Mouse (Mus musculus) layer of hippocampus, adult 2 months (tissue): Measurements from ENCODE around the gene D10Wsu102e. TPM values are rescaled to one million over a fixed set of nuclear protein-coding genes. Genes with fewer than 3 reads are reported as not detected.
A peak's percentile ranks its signal among the peaks of the same experiment; 100 is the strongest.
"Not testable (repeated sequence)": the region's sequence is repeated elsewhere in the genome, so short reads cannot be mapped to it uniquely, and the experiment has no call there.

Source experiments
- DNase-seq, 2 experiments: peaks; one replicate each; pipeline ENCODE4 v3.0.0; 2022; ENCODE audit warnings: low spot score in 2 of 2
- H3K27ac ChIP-seq: fragments of 200-600 bp; 2 replicates; pipeline ENCODE4 v1.8.1; 2022
- H3K4me3 ChIP-seq: fragments of 200-600 bp; 2 replicates; pipeline ENCODE4 v1.8.1; 2022; ENCODE audit warnings: mild to moderate bottlenecking
- CTCF ChIP-seq: fragments of 200-600 bp; conservative IDR thresholded peaks from 2 replicates; pipeline ENCODE4 v1.8.1; 2022; ENCODE audit warnings: antibody characterized with exemption, mild to moderate bottlenecking, moderate library complexity
- total RNA-seq, 2 experiments: library from RNA; stranded (reverse); gene quantifications; 2 replicates each; pipeline ENCODE4 v1.2.3; 2021

Gene D10Wsu102e
- total RNA-seq, 2 experiments from 2014 or later = 3.1 to 3.9 TPM

DNA sequence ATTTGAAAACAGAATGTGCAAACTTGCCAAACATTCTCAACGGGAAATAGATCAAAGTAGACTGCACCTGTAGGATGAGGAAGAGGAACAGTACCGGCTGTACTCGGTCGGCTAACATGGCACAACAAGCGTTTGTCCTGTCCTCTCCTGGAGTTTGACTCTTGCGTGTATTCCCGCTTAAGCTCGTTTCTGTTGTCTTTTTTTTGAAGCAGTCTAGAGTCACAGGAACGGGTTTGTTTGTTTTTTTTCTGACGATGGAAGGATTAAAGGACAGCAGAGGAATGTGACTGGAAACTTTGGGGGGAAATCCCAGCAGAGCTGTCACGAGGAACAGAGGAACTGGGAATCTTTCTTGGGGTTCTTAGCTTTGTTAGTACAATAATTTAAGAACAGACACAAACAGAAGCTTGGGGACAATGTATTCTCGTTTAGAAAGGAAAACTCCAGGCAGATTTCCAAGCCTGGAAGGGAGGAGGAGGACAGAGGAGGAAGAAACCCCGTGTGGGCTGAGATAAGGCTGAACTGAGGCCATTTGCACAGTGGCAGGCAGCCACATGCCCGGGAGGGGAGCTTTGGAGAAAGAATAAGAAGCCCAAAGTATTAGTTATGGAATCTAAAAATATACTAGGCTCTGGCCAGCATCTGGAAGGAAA, 6.2 kb upstream of the D10Wsu102e start:
- DNase-seq = no peak
- H3K27ac ChIP-seq = no peak overlapping the region
- H3K4me3 ChIP-seq = no peak overlapping the region
- no peak for TF ChIP-seq CTCF

DNA sequence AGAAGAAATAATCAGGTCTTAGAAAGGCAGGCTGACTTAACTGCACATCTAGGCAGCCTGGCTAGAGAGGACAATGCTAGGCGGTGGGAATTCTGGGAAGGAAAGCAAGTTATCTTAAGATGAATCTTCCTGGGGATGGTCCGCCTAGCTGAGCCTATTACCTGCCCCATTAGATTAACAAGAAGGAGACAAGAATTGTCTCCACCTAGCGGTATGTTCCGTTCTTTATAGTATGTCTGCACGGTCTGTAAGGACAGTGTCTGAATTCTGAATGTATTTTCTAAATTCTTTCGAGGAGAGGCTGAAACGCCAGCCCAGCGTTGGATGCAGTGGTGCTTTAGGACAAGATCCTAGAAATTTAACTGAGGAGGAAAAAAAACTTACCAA, 5.7 kb upstream of the D10Wsu102e start:
- TF ChIP-seq CTCF = peak; percentile 71
- no peak overlapping the region for H3K27ac ChIP-seq
- peak in 1 of 2 experiments; percentile 24 for DNase-seq
- no peak overlapping the region for H3K4me3 ChIP-seq

DNA sequence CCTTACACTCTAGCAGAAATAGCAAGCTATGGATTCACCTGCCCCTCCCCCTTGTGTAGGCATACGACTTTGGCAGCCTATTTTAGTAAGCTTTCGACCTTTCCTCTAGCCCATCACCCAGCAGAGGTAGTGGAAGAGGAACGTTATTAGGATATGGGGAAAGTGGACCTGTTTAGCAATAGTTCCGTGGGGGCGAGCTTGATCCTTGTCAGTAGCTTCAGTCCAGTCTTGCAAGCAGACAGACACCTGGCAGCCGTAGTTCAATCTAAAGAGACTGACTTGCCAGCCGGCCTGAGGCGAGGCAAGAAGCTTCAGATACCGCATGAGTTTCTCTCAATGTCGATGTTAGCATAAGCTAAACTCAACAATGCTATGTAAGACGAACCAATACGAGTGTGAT, 3.6 kb upstream of the D10Wsu102e start:
- Histone ChIP-seq H3K4me3 (no peak overlapping the region), H3K27ac (no peak overlapping the region)
- no peak for TF ChIP-seq CTCF
- DNase-seq = no peak

DNA sequence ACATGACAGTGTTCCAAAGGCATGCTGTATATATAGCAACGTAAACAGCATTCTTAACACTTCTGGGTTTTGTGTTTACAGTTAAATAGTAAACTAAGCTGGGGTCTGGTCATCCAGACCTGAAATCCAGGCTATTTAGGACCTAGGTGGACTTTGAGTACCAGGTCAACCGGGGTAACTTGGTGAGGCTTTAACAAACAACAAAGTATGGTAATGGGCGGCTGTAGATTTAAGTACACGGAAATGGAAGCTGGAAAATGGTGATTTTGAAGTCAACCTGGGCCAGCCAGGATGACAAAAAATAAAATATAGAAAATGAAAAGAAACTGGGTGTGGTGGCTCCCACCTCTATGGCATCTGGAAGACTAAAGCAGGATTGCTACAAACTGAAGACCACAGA, 570 bp upstream of the D10Wsu102e start:
- DNase-seq = no peak
- TF ChIP-seq CTCF = no peak
- Histone ChIP-seq H3K4me3 (peak overlapping the region; percentile 64), H3K27ac (peak overlapping the region; percentile 91)

DNA sequence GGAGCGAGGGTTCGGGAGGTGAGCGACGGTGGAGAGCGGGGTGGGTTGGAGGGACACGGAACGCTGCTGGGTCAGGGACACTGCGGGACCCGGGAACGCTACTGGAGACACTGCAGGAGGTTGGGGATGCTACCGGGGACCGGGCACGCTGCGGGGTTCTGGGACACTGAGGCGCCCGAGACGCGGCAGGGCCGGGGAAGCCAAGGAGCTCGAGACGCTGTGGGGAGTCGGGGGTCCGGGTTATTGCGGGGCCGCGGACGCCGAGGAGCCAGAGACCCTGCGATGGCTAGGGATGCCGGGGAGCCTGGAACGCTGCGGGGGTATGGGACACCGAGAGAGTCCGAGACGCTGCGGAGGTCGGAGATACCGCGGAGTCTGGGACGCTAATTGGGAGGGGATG, 335 bp downstream of the D10Wsu102e start:
- no peak for DNase-seq
- Histone ChIP-seq H3K4me3 (peak overlapping the region; percentile 64), H3K27ac (peak overlapping the region; percentile 91)
- TF ChIP-seq CTCF = no peak

DNA sequence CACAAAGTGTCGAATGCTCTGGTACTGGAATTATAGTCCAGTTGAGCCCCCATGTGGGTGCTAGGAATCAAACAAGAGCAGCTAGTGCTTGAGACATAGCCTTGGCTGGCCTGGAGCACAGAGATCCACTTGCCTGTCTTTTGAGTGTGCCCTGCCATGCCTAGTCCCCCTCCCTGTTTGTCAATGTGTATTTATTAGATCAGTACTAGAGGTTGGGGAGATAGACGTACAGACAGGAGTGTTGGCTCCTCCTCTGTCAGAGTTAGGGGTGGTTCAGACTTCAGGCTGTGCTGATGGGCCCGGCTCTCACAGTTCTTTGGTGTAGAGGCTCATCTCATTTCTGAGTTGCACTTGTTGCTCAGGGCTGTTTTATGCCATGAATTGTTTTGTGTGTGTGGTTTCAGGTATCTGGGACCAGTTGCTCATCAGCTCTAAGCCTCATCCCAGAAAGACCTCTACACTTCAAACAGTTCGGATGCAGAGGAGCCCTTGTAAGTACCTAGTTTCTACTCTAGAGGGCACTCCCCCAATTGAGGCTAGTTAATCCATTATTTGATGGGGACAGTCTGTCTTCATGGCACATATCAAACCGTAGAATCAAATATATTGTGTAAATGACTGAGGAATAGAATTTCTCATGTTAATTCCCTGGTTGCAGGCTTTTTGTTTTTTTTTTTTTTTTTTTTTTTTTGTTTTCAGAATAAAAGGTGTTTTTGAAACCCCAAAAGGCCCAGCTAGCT, 1.8 kb downstream of the D10Wsu102e start:
- DNase-seq = peak; percentile 26 to 46
- peak; percentile 84 for TF ChIP-seq CTCF
- Histone ChIP-seq H3K27ac (no peak overlapping the region), H3K4me3 (no peak overlapping the region; the same call in 1 of the 2 replicates)

DNA sequence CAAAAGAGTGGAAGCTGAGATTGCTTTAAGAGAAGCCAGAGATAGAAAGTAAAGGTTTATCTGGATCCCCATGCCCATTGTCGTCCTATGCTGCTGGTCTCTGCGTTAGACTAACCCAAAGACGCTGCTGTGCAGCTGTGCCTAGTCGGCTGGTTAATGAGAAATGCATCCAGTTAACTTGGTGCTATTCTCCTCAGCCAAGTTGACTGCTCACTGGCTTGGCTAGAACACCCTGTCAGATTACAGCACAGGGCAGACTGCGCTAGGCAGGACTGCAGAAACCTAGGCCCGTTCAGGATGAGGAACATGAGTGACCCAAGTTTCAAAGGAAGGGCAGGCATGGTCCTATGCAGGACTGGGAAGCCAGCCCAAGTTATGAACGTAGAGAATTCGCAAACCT, 3.4 kb downstream of the D10Wsu102e start:
- Histone ChIP-seq H3K4me3 (no peak overlapping the region), H3K27ac (no peak overlapping the region)
- no peak for DNase-seq
- no peak for TF ChIP-seq CTCF

DNA sequence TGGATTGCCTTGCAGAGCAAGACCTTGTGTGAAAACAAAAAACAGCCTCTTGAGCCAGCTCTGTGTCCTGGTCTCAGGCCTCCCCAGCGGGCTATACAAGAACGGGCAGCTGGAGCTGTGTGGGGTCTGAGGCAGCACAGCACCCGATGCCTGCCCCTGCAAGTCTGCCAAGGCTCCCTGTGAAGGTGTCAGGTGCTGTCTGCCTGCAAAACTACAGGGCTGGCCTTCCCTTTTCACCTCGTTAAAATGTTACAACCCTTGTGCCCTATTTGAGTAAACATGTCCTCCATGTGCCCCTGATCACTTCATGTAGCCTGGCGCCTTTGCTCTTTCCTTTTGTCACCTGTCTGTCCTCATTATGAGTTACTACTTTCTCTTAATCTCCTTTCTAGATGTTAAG, 8.9 kb downstream of the D10Wsu102e start:
- DNase-seq = no peak
- Histone ChIP-seq H3K27ac (no peak overlapping the region), H3K4me3 (no peak overlapping the region)
- TF ChIP-seq CTCF = no peak

DNA sequence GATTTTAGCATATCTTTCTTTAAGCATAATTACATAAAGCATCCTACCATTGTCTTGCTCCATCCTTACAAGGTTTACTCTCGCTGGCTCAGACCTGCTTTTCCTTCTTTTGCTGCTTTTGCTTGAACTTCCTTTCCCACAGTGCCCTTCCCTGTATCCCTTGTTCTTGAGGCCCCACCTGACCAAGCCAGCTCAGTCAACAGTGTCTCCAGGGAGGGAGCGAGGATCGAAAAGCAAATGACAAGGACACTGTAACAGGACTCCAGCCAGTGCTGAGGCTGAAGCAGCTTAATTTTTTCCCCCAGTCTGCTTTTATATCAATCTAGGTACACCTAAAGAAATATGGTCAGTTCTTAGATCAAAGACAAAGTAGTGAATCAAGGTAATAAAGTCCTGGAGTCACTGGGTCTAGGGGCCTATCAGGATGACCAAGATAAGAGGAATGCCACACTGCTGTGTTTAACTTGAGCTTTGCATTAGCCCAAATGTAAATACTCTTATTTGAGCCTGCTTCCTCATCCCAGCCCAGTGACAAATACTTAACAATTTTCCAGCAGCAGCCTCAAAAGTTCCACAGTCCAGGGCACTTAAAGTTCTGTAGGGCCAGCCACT, 14.1 kb downstream of the D10Wsu102e start:
- H3K4me3 ChIP-seq = no peak overlapping the region
- H3K27ac ChIP-seq = no peak overlapping the region
- TF ChIP-seq CTCF = no peak
- no peak for DNase-seq

DNA sequence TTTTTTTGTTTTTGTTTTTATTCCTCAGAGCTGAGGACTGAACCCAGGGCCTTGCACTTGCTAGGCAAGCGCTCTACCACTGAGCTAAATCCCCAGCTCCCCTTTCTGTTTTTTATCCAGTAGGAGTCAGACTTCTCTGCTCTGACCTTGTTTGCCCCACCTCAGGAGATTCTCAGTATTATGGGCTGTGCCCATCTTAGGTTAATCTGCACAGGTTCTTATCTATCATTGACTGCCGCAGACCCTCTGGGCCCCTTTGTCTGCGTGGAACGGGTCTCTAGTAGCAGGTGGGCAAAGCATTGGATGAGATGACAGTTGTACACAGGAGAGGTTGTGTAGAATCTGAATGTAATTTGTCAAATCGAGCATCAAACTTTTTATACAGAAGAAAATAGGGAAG, 15.4 kb downstream of the D10Wsu102e start:
- not testable (repeated sequence) for H3K27ac ChIP-seq, DNase-seq, H3K4me3 ChIP-seq

DNA sequence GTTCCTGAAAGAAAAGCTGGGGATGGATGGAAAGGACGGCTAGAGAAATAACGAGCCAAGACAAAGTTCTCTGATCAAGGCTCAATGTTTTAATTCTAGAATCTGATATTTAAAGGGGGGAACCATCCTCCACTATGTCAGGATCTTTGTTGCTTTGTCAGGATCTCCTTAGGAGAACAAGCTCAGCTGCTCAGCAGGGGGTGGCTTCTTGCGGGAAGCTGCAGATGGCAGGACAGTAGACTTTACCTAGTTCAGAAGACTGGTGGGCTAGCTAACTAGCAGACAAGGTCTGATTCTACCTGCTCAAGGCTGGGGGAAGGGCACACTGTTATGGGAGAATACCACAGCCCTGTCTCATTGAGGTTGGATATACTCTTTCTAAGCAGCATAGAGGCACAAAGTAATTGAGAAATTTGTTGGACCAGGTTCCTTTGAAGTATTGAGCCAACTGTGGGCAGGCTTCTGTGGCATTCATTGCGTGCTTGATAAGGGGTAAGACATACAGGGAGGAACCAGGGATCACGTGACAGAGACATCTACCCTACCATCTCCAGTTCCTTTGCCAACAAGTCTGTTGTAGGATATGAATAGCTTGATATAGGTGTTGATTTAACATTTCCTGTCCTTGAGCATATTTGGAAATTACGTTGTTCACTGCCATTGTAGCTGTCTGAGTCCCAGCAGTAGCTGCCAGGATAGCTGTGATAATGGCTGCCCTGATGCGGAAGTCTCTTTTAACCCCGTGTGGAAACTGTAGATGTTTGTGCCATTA, 17.1 kb downstream of the D10Wsu102e start:
- Histone ChIP-seq H3K27ac (no peak overlapping the region), H3K4me3 (no peak overlapping the region)
- TF ChIP-seq CTCF = no peak
- no peak for DNase-seq

DNA sequence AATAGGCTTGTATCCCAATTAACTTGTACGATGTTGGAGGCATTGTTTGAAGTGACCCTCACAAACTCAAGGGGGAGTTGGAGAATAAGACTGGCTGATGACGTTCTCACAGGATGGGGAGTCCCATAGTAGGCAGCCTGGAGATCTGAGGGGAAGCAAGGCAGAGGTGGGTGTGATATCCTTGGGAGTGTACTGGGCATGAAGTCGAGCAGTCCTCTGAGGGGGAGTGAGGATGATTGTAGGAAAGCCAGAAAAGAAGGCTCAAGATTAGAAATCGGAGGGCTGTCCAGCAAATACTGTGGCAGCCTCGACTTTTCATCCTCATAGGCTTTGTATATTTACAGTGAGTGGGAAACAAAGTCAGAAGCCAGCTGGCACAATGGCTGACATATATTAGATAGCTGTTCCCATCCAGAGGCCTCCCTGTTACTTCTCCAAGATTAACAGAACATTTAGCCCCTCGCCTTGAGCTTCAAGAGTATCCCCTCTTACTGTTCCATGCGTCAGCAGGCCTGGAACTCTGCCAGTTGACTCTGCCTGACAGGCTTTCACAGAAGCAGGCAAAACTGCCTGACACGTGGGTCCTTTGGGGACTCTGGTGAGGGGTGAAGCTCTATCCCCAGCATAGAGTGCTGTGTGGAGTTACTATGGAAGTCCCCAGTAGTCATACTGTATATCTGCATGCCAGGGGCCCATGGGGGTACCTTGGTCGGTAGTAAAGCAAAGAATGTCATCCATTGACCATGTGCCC, 18.2 kb downstream of the D10Wsu102e start:
- TF ChIP-seq CTCF = no peak
- Histone ChIP-seq H3K4me3 (no peak overlapping the region), H3K27ac (no peak overlapping the region)
- DNase-seq = no peak
